Mouse (Mus musculus): ENCODE measurements around the gene Khdc1b. TPM values are rescaled to one million over a fixed set of nuclear protein-coding genes. Genes with fewer than 3 reads are reported as not detected.

Khdc1b gene
- total and polyA plus RNA-seq, 2 experiments from 2014 or later: not detected

DNA sequence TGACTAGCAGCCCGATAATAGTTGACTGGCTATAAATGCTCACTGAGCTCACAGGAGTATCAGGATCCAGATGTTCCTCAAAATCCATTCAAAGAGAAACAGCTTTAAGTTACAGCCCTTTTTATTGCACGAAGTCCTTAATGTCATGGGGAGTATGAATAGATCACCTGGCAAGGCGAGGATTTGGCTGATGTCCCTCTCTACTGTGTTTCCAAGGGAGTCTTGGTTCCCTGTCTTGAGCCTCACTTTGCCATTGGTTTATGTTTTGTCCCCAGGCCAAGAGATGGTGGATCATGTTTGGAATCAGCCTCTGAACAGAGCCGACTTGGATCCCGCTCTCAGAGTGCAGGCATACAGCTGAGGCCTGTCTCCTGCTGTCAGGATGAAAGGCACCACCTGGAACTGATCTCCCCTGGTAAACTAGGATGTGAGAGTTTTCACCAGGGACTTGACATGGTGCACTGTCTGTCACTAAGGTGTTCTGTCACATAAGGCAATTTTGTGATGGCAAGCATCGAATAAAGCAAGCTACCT lies 7.8 kb downstream of the Khdc1b start:
- no peak for ATAC-seq

DNA sequence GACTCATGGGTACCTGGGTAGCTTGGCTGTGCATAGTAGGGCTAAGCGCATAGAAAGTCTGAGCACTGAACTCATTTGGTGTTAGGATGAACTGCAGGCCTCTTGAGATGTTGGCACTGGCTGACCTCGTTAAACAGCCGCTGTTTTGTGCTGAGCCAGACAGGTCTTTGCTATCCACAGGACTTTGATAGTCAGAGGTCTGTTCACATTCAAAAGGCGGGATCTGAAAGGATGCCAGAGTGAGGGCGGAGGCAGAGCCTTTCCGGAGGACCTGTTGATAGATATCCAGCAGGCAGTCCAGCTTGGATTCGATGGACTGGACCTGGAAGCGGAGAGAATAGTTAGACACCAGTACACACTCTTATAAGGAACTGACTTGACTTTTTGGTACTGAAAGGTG lies 19.4 kb downstream of the Khdc1b start:
- Histone ChIP-seq H3K4me1 (ENCODE audit: insufficient read depth, low read length) (no peaks in the 10 kb centered on the region), H3K27me3 (ENCODE audit: insufficient read depth, low read length) (no peaks in the 10 kb centered on the region), H3K36me3 (ENCODE audit: insufficient read depth, low read length) (no peaks in the 10 kb centered on the region), H3K4me3 (ENCODE audit: low read length) (no peak overlapping the region), H3K4me2 (ENCODE audit: low read depth, low read length) (no peak overlapping the region), H3K9me3 (ENCODE audit: low read length) (no peaks in the 10 kb centered on the region), H3K27ac (no peak overlapping the region), H3K9ac (replicated peaks; ENCODE audit: low read length) (no peak overlapping the region)
- TF ChIP-seq CTCF (IDR thresholded peaks at IDR 0.05; ENCODE audit: low read depth): no peak
- DNase-seq (ENCODE audit: low spot score) (no peak), ATAC-seq (no peak)
- 78% methylated on average over 8 of the region's 8 CpGs for WGBS

More for the DNA sequence above, 7.8 kb downstream of the Khdc1b start:
- Histone ChIP-seq H3K9ac (replicated peaks; ENCODE audit: low read length) (no peak overlapping the region), H3K4me3 (ENCODE audit: low read length) (no peak overlapping the region), H3K4me1 (ENCODE audit: insufficient read depth, low read length) (no peaks in the 10 kb centered on the region), H3K36me3 (ENCODE audit: insufficient read depth, low read length) (no peaks in the 10 kb centered on the region), H3K27me3 (ENCODE audit: insufficient read depth, low read length) (no peaks in the 10 kb centered on the region), H3K4me2 (ENCODE audit: low read depth, low read length) (no peak overlapping the region), H3K27ac (no peak overlapping the region), H3K9me3 (ENCODE audit: low read length) (no peaks in the 10 kb centered on the region)
- no peak for TF ChIP-seq CTCF (IDR thresholded peaks at IDR 0.05; ENCODE audit: low read depth)
- WGBS: 64% methylated on average over 6 of the region's 6 CpGs
- no peak for DNase-seq (ENCODE audit: low spot score)

DNA sequence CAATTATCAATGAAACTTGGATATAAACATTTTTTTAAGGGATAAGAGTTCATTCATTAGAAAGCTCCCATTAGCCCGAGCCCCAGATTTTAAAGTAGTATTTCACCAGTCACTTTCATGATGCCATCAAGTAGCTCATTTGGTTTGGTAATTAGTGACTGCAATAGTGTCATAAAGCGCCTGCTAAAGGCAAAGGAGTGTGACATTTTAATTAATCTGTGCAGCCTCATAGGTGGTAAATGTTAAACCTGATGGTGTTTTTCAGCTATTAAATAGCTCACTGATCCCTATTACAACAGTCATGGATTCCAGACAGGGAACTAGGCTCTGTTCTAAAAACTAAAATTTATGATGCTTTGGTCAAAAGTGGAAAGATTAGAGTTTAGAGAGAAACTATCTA lies 23.9 kb downstream of the Khdc1b start:
- no peak overlapping the region for H3K4me2 ChIP-seq (ENCODE audit: low read depth, low read length)
- no peak for DNase-seq (ENCODE audit: low spot score)
- H3K9ac ChIP-seq (replicated peaks; ENCODE audit: low read length): no peak overlapping the region
- H3K9me3 ChIP-seq (ENCODE audit: low read length): no peaks in the 10 kb centered on the region
- no peak overlapping the region for H3K27ac ChIP-seq
- H3K4me3 ChIP-seq (ENCODE audit: low read length): no peak overlapping the region
- no peak for TF ChIP-seq CTCF (IDR thresholded peaks at IDR 0.05; ENCODE audit: low read depth)
- H3K4me1 ChIP-seq (ENCODE audit: insufficient read depth, low read length): no peaks in the 10 kb centered on the region
- no peaks in the 10 kb centered on the region for H3K27me3 ChIP-seq (ENCODE audit: insufficient read depth, low read length)
- no peak for ATAC-seq
- no peaks in the 10 kb centered on the region for H3K36me3 ChIP-seq (ENCODE audit: insufficient read depth, low read length)
- whole genome bisulfite sequencing: 44% methylated on average over 2 of the region's 2 CpGs

DNA sequence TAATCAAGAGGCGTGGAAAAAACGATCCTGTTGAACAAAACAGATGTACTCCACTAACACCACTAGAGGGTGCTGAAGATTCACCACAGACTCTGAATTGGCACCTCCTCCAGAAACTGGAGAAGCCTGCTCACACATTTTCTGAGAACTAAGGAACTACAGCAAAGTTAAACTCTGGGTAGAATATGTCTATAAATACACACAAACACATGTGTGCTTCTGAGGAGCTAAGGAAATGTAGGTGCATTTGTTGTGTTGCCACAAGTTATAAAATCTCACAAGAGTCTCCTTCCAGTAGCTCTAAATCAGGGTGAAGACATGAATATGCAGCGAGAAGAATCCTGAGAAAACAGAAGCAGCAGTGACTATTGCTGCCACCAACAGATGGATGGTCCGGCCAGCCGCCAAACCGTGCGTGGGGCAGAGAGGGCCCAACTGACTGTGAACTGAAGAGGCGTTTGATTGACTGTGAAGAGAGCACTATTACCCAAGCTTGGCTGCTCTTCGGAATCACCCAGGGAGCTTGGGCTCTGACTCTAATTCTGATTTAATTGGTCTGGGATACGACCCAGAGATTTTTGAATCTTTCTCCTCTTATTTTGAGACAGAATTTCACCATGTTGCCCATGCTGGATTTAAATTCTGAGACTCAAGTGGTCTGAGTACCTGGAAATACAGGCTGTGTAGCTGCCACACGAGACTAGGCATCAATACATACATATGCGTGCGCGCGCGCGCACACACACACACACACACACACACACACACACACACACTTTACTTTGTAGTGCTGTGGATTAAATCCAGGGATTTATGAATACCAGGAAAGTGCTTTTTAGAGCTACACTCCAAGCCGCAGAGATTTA lies 28.2 kb downstream of the Khdc1b start:
- Histone ChIP-seq H3K4me1 (ENCODE audit: insufficient read depth, low read length) (no peaks in the 10 kb centered on the region), H3K9ac (replicated peaks; ENCODE audit: low read length) (no peak overlapping the region), H3K27ac (peak overlapping the region; percentile 65; the same call in 1 of the 2 replicates), H3K4me3 (ENCODE audit: low read length) (no peak overlapping the region), H3K36me3 (ENCODE audit: insufficient read depth, low read length) (no peaks in the 10 kb centered on the region), H3K4me2 (ENCODE audit: low read depth, low read length) (peak overlapping the region; percentile 23; the same call in 1 of the 2 replicates), H3K27me3 (ENCODE audit: insufficient read depth, low read length) (no peaks in the 10 kb centered on the region), H3K9me3 (ENCODE audit: low read length) (no peaks in the 10 kb centered on the region)
- DNase-seq (ENCODE audit: low spot score): peak; percentile 93
- peak; percentile 93 for TF ChIP-seq CTCF (IDR thresholded peaks at IDR 0.05; ENCODE audit: low read depth)
- 43% methylated on average over 18 of the region's 18 CpGs for WGBS
- ATAC-seq: peak; percentile 97

DNA sequence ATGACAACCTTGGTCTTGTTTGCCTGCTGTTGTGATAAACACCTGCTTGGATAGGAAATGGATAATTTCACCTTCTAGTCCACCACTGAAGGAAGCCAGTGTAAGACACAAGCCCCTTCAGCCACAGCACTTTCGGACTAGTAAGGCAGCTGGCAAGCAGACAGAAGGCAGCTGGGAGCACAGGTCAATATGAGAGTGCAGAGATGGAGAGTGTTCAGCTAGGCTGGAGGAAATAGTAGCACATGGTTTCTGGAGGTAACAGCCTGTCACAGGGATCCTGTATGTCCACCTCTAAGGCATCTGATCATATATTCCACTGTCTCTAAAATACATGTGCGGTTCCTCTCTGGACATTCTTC lies 28.8 kb downstream of the Khdc1b start:
- ATAC-seq (no peak), DNase-seq (ENCODE audit: low spot score) (peak; percentile 18)
- H3K4me2 ChIP-seq (ENCODE audit: low read depth, low read length): no peak overlapping the region
- no peaks in the 10 kb centered on the region for H3K9me3 ChIP-seq (ENCODE audit: low read length)
- no peaks in the 10 kb centered on the region for H3K4me1 ChIP-seq (ENCODE audit: insufficient read depth, low read length)
- no peak overlapping the region for H3K9ac ChIP-seq (replicated peaks; ENCODE audit: low read length)
- no peaks in the 10 kb centered on the region for H3K36me3 ChIP-seq (ENCODE audit: insufficient read depth, low read length)
- H3K27me3 ChIP-seq (ENCODE audit: insufficient read depth, low read length): no peaks in the 10 kb centered on the region
- peak overlapping the region; percentile 65; the same call in 1 of the 2 replicates for H3K27ac ChIP-seq
- no peak for TF ChIP-seq CTCF (IDR thresholded peaks at IDR 0.05; ENCODE audit: low read depth)
- 67% methylated on average over 2 of the region's 2 CpGs for WGBS
- H3K4me3 ChIP-seq (ENCODE audit: low read length): no peak overlapping the region

DNA sequence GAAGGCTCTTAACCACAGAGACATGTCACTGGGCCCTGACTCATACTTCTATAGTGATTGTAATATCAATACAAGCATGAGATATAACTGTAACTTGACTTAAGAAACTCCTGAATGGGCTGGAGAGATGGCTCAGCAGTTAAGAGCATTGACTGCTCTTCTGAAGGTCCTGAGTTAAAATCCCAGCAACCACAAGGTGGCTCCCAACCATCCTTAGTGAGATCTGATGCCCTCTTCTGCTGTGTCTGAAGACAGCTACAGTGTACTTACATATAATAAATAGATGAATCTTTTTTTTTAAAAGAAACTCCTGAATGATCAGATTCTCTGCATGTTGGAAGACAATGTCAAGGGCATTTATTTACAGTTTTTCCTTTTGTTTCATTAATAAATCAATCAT lies 36.0 kb downstream of the Khdc1b start:
- TF ChIP-seq CTCF (IDR thresholded peaks at IDR 0.05; ENCODE audit: low read depth): peak; percentile 65
- Histone ChIP-seq H3K27ac (no peak overlapping the region), H3K36me3 (ENCODE audit: insufficient read depth, low read length) (no peaks in the 10 kb centered on the region), H3K27me3 (ENCODE audit: insufficient read depth, low read length) (no peaks in the 10 kb centered on the region), H3K9ac (replicated peaks; ENCODE audit: low read length) (no peak overlapping the region), H3K4me1 (ENCODE audit: insufficient read depth, low read length) (no peaks in the 10 kb centered on the region), H3K4me3 (ENCODE audit: low read length) (no peak overlapping the region), H3K9me3 (ENCODE audit: low read length) (no peaks in the 10 kb centered on the region), H3K4me2 (ENCODE audit: low read depth, low read length) (no peak overlapping the region)
- DNase-seq (ENCODE audit: low spot score) (peak; percentile 62), ATAC-seq (no peak)

DNA sequence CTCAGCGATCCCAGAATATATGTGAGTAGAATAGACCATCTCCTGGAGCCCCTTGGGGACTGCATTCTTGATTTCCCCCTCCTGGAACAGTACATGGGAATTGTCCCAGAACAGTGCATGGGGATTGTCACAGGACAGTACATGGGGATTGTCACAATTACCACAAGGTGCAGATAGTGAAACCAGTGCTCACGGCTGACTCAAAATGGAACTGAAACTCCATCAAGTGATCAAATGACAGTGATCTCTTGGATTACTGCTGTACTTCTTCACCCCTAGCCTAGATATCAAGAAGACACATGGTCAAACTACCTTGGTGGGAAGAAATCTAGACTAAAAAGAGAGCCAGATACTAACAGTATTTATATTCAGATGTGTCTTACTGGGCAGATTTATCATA lies 42.3 kb downstream of the Khdc1b start:
- Histone ChIP-seq H3K27me3 (ENCODE audit: insufficient read depth, low read length) (no peaks in the 10 kb centered on the region), H3K4me2 (ENCODE audit: low read depth, low read length) (no peak overlapping the region), H3K27ac (no peak overlapping the region), H3K9ac (replicated peaks; ENCODE audit: low read length) (no peak overlapping the region), H3K4me1 (ENCODE audit: insufficient read depth, low read length) (no peaks in the 10 kb centered on the region), H3K36me3 (ENCODE audit: insufficient read depth, low read length) (no peaks in the 10 kb centered on the region), H3K4me3 (ENCODE audit: low read length) (no peak overlapping the region), H3K9me3 (ENCODE audit: low read length) (no peaks in the 10 kb centered on the region)
- DNase-seq (ENCODE audit: low spot score) (no peak), ATAC-seq (no peak)
- TF ChIP-seq CTCF (IDR thresholded peaks at IDR 0.05; ENCODE audit: low read depth): no peak
- WGBS: 95% methylated on average over 2 of the region's 2 CpGs

Data from hindbrain, postnatal 0 days (tissue).